Mouse (Mus musculus) right cerebral cortex, postnatal 25 days (tissue): Measurements from ENCODE around the gene Stat2.

ENCODE experiments used
- DNase-seq: peaks from one replicate; pipeline ENCODE4 v3.0.0; 2022

Stat2 gene

DNA sequence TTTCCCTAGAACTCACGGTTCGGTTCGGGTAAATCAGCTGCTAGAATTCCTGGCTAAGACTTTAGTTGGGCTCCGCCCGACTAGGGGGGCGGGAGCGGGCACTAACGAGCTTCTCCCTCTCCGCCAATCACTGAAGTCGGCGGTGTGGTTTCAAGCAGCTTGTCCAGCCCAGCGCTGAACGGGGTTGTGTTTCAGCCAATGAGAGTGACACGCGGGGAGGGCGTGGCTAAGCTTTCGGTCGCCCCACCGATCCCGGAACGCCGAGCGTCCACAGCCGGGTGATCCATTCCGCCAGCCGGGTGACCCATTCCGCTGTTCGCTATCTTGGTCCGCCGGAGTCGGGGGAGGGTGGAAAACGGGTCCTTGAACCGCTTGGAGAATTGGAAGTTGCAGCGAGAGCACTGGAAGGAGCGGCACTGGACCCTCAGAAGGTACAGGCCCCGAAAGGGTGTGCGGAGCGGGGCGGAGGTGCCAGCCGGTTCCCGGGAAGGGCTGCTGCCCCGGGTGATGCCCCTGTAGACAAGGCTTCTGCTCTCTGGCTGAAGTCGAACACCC, at the start of gene Stat2:
TSS of gene Stat2 (plus strand) at position 273 of the 555 bp plus-strand sequence.
- DNase-seq = peak; percentile 96

DNA sequence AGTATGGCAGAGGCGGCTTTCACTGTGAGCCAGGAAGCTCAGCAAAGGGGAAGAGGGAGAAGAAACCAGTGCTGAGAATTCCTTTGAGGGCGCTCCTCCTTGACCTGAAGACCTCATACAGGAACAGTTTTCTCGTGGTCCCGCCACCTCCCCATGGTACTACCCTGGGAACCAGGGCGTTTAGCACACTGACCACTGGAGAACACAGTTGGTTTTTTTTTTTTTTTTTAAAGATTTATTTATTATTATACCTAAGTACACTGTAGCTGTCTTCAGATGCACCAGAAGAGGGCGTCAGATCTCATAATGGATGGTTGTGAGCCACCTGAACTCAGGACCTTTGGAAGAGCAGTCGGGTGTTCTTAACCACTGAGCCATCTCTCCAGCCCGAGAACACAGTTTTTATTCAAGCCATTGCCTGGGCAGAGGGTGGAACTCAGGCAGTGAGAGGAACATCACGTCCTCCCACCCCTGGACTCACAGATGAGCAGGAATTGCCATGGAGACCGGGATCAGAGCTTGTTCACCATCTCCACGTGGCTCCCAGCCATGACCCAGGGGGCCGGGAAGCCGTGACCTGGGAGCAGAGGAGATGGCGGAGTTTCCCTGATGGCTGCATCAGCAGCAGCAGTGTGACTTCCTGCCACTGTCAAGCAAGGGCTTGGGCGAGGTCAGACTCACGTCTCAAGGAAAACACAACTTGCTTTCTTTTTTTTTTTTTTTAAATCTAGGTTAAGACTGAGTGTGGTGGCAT, 48.6 kb upstream of the Stat2 start:
- no peak for DNase-seq

- DNase-seq = no peak
Measured at GRCm38 (mm10) chr10:128225064-128225463, 45.3 kb upstream of the Stat2 start.

- DNase-seq = no peak
Measured at GRCm38 (mm10) chr10:128225538-128225937, 44.8 kb upstream of the Stat2 start, which contains the start of gene Mip. Mip (plus strand) TSS chr10:128225838.

DNA sequence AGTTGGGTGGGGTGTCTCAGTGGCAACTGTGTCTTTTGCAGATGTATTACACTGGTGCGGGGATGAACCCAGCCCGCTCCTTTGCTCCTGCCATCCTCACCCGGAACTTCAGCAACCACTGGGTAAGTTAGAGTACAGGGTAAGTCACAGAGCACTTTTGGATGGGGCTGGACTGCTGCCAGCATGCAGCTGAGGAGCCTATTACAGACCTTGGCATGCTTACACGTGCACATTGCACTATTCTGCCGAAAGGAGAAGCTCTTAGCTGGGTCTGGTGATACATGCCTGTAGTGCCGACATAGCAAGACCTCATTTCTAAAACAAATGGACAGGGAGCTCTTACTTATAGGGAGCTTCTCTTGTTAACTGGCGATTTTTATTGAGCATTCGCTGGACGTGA, 42.8 kb upstream of the Stat2 start:
- no peak for DNase-seq

- DNase-seq = no peak
Measured at GRCm38 (mm10) chr10:128228009-128228408, 42.4 kb upstream of the Stat2 start.

DNA sequence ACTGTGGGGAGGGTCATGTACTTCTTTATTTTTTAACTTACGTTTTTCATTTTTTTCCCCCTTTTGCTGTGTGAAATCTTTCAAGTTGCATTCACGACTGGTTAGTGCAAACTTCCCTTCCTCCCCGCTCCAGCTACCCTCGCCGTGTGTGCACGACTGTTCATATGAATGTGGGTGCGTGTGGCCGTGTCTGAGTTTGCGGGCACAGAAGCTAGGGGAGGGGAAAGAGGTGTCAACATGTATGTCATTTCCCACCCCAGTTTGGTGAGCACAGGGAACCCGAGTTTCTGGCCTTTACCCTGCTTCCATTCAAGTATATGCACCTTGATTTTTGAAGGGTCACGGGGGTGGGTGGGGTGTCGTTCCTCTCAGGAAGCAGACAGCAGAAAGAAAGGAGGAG, 39.8 kb upstream of the Stat2 start:
- no peak for DNase-seq

DNA sequence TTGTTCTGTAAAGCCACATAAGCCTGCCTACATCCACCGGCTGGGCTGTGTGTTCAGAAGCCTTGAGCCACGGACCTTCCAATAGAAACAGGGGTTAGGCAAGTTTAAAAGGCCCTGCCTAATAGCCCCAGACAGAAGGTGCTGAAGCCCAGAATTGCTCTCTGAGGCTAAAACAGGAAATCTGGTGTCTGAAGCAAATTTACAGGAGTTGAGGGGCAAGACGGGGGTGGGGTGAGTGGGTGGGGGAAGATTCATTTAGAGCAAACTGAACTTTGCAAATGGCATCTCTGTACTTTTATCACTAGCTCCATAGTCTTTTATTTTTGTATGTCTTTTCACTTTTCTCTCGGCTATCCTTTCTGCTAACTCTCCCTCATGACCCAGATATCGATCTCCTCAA, 39.2 kb upstream of the Stat2 start:
- DNase-seq = no peak

DNA sequence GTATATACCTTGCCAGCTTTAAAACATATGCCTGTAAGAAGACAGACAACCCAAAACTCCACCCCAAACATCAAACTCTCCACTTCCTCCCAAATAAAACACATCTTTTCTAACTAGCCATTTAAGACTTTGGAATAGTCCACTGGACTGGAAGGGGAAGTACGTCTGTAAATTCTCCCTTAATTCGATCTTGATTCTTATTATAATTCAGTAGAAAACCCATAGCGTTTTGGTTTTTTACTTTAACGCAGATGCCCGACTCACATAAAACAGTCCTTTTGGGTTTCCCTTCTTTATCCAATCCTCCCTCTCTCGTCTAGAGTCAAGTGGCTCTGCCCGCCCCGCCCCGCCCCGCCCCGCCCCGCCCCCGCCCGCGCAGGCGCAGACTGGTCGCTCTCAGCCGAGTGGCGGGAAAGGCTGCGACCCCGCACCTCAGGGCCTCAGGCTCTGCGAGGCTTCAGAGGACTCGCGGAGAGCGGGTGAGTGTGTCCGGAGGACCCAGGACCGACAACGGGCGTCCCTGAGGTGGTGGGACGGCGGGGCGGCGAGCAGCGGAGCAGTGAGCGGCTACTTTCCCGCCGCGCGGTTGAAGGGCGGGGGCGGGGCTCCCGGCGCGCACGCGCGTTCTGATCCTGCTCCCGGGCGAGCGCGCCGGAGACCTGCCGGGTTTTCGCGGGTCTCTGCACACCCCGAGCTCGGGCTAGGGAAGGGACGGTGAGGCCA, 38.5 kb upstream of the Stat2 start, which contains the start of gene Timeless:
TSS of gene Timeless (plus strand) at position 369 of the 723 bp plus-strand sequence.
- peak; percentile 89 for DNase-seq

- DNase-seq = peak; percentile 48
Measured at GRCm38 (mm10) chr10:128232420-128232985, 37.9 kb upstream of the Stat2 start.

GRCm38 (mm10) chr10:128236321-128236720, 34.0 kb upstream of the Stat2 start:
- no peak for DNase-seq

DNA sequence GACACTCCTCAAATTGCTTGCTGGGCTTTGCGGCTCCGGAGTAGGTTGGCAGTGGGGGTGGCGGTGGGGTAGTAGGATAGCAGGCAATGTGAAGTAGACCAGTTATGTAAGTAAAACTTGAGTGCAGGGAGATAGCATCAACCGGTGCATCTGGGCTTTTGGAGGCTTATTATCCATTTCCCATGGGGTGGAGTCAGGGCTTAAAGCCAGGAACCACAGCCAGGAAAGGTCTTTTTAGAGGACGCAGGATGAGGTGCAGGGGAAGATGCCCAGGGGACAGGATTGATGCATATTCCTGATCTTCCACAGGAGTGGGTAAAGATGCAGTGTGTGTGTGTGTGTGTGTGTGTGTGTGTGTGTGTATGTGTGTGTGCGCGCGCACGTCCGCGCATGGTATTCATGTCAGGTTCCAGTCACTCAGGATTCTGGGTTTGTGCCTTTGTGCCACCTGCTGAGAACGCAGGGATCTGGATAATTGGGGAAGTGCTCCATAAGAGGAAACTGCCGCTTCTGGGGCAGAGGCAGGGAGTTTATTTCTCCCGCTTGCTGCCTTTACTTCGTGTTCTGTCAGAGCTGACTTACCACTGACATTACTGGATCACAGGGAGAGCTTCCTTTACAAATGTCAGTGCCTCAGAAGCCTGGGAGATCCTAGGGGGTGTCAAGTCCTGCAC, 32.4 kb upstream of the Stat2 start:
- peak; percentile 25 for DNase-seq

- DNase-seq = no peak
Measured at GRCm38 (mm10) chr10:128239140-128239539, 31.2 kb upstream of the Stat2 start.

DNA sequence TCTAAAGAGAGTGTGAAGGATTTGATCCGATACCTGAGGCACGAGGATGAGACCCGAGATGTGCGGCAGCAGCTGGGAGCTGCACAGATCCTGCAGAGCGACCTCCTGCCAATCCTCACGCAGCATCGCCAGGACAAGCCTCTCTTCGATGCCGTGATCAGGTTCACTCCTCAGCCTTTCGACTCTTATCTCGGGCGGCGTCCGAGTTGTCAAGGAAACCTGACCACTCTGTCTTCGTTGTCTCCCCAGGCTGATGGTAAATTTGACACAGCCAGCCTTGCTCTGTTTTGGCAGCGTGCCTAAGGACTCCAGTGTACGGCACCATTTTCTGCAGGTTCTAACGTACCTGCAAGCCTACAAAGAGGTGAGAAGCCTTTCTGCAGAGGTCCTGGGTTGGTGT, 30.2 kb upstream of the Stat2 start:
- DNase-seq = no peak

DNA sequence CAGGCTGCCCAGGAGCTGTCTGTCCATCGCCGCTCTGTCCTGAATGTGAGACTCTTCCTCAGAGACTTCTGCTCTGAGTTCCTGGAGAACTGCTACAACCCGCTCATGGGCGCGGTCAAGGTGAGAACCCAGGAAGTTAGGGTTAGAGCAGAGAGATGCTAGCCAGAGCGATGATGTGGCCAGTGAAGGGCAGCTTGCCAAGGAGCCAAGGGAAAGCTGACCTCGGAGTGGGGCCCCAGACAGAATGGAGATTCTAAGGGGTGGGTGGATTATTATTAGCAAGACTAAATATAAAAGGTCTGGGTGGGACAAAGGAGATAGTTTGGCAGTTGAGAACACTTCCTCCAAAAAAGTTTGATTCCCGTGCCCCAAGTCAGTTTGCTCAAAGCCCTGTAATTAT, 27.1 kb upstream of the Stat2 start:
- no peak for DNase-seq

GRCm38 (mm10) chr10:128244121-128244520, 26.2 kb upstream of the Stat2 start:
- DNase-seq = no peak

- no peak for DNase-seq
Measured at GRCm38 (mm10) chr10:128247020-128247732, 23.2 kb upstream of the Stat2 start.

DNA sequence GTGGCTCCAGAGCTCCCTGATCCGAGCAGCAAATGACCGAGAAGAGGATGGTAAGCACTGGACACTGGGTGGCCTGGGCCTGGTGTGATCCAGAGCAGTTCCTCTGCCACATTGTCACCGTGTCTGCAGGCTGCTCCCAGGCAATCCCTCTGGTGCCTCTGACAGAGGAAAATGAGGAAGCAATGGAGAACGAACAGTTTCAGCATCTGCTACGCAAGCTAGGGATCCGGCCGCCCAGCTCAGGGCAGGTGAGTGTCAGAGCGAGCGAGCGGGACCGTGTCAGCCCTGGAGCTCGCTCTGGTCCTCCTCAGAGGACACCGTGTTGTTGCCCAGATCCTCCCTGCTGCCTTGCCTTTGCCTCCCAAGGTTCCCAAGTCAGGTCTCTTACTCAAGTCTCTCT, 19.8 kb upstream of the Stat2 start:
- no peak for DNase-seq

DNA sequence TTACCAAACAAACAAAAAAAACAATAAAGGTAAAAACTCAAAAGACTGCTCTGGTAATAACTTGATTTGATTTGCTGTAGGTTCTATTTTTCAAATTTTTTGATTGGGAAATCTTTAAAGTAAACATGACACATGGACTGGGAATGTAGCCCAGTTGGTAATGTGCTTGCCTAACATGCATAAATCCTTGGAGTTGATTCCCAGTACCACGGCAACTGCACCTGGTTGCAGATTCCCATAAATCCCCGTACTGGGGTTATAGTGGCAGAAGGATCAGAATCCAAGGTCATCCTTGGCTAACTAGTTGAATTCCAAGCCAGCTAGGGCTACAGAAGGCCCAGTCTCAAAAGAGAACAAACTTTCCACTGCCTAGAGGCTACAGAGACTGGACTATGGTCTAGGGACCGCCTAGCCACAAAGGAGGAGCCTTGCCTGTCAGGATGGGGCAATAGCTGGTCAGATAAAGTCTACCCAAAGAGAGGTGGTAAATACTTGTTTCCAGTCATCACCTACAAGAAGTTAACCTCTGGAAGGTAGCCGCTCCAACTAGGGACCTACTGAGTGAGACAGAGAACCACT, 16.6 kb upstream of the Stat2 start, which contains the start of gene Apon:
TSS of gene Apon (plus strand) at position 420 of the 579 bp plus-strand sequence.
- no peak for DNase-seq

- no peak for DNase-seq
Measured at GRCm38 (mm10) chr10:128255925-128256324, 14.4 kb upstream of the Stat2 start.

DNA sequence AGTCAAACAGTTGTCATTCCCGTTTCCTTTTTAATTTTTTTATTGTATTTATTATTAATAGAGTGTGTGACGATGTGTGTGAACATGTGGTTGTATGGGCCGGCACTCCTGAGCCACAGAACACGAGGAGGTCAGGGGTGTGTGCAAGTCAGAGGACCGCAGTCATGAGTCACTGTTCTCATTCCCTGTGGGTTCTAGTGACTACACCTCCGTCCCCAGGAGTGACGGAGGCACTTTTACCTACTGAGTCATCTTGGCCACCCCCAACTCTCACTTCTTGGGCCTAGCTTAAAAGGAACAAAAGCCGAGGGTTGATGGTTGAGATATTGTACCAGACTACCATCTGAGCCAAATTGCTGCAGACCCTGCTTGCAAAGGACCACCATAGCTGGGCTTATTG, 14.0 kb upstream of the Stat2 start:
- DNase-seq = no peak

- DNase-seq = no peak
Measured at GRCm38 (mm10) chr10:128258953-128259352, 11.4 kb upstream of the Stat2 start.
